Mouse (Mus musculus) adrenal gland, postnatal 10 days (tissue): ENCODE data around the gene Olfr1162. TPM values are rescaled to one million over a fixed set of nuclear protein-coding genes. Genes with fewer than 3 reads are reported as not detected.
"Not testable (repeated sequence)": the region's sequence is repeated elsewhere in the genome, so short reads cannot be mapped to it uniquely, and the experiment has no call there.

Experiments
- DNase-seq: peaks from one replicate; pipeline ENCODE4 v3.0.0; 2021; ENCODE audit warnings: mixed read lengths
- long read RNA-seq, 2 experiments: library from polyadenylated mRNA; stranded (forward); transcript quantifications; one replicate each; pipeline ENCODE4 v2.0.0; 2021
- total RNA-seq, 2 experiments: library from RNA; stranded (reverse); gene quantifications; 2 replicates each; pipeline ENCODE4 v1.2.3; 2021

The Olfr1162 gene
- total RNA-seq: not detected
- long read RNA-seq, experiment 1: 0 reads
- long read RNA-seq, experiment 2: 0 reads

DNA sequence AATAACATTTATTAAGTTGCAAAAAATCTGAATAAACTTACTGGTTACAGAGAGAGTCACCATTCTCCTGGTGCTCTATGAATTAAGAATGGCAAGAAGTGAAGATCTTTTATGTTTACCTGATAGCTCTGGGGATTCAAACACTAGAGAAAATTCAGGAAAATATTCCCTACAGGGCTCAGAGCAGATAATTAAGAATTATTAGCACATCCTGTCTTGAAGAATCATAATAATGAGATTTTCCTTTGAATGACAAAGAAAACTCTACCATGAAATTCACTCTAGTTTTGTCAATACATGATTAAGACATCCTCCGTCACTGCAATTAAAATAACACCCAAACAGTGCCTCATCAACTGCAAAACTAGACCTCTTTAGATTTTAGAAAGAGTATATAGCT lies at the start of gene Olfr1162:
Gene Olfr1162, minus strand, starts transcription at position 101 of the 400 bp plus-strand sequence.
- no peak for DNase-seq

DNA sequence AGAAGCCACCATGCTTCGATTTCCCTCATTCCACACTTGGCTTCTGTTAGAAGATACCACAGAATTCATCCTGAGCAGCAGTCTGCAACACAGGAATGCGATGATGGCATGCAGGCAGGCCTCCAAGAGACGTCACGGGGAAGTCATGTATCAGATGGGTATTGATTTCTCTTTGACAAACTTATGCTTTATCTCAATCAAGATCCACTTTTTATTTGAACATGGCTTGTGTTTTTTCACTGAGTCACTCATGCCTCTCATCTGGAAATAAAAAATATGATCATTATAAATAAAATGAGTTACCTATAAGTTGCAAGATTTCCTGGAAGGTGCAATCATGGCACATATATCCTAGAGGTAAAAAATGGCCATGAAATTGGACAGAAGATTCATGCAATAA lies 42.9 kb upstream of the Olfr1162 start, which contains the start of gene Olfr1164:
Gene Olfr1164, minus strand, starts transcription at position 101 of the 400 bp plus-strand sequence.
- no peak for DNase-seq

- DNase-seq: no peak
Measured at GRCm38 (mm10) chr2:88071730-88072129, 20.8 kb upstream of the Olfr1162 start, which contains the start of gene Olfr1163. Gene Olfr1163, minus strand, starts transcription at chr2:88071830.

- DNase-seq: no peak
Measured at GRCm38 (mm10) chr2:88063587-88063986, 12.7 kb upstream of the Olfr1162 start.

- DNase-seq: no peak
Measured at GRCm38 (mm10) chr2:88037599-88037998, 13.3 kb downstream of the Olfr1162 start, which contains the start of gene Olfr73. Gene Olfr73, minus strand, starts transcription at chr2:88037699.

- not testable (repeated sequence) for DNase-seq
Measured at GRCm38 (mm10) chr2:88022474-88022873, 28.5 kb downstream of the Olfr1162 start, which contains the start of gene Olfr1161. Gene Olfr1161, plus strand, starts transcription at chr2:88022774.

GRCm38 (mm10) chr2:88007515-88008318 lies 43.2 kb downstream of the Olfr1162 start, which contains the start of gene Olfr1160:
Gene Olfr1160, minus strand, starts transcription at chr2:88008268.
- DNase-seq: no peak

Other genes with a start within 250 kb of the Olfr1162 start
- not detected for gene Olfr1145, start 241.3 kb downstream of the Olfr1162 start, total RNA-seq
- not detected for gene Olfr1148, start 220.6 kb downstream of the Olfr1162 start, total RNA-seq
- gene Olfr1150-ps1, start 207.1 kb downstream of the Olfr1162 start, total RNA-seq: not detected
- not detected for gene Olfr1151, start 195.3 kb downstream of the Olfr1162 start, total RNA-seq
- gene Olfr1152, start 184.6 kb downstream of the Olfr1162 start, total RNA-seq: not detected
- not detected for gene Olfr1153, start 156.2 kb downstream of the Olfr1162 start, total RNA-seq
- gene Olfr1154, start 146.0 kb downstream of the Olfr1162 start, total RNA-seq: not detected
- gene Olfr1155, start 106.0 kb downstream of the Olfr1162 start, total RNA-seq: not detected
- gene Olfr1156, start 98.0 kb downstream of the Olfr1162 start, total RNA-seq: not detected
- gene Olfr1157, start 82.8 kb downstream of the Olfr1162 start, total RNA-seq: not detected
- gene Olfr74, start 76.5 kb downstream of the Olfr1162 start, total RNA-seq: not detected
- gene Olfr1158, start 61.0 kb downstream of the Olfr1162 start, total RNA-seq: not detected
- gene Olfr1160, start 42.9 kb downstream of the Olfr1162 start, total RNA-seq: not detected
- not detected for gene Olfr1161, start 28.4 kb downstream of the Olfr1162 start, total RNA-seq
- gene Olfr73, start 13.4 kb downstream of the Olfr1162 start, total RNA-seq: not detected
- gene Olfr1163, start 20.7 kb upstream of the Olfr1162 start, total RNA-seq: not detected
- gene Olfr1164, start 42.8 kb upstream of the Olfr1162 start, total RNA-seq: not detected
- not detected for gene Olfr1166, start 77.1 kb upstream of the Olfr1162 start, total RNA-seq
- gene Olfr1167, start 104.1 kb upstream of the Olfr1162 start, total RNA-seq: not detected
- gene Olfr1168, start 130.8 kb upstream of the Olfr1162 start, total RNA-seq: not detected
- gene Olfr1170, start 177.2 kb upstream of the Olfr1162 start, total RNA-seq: not detected
- gene Olfr1173, start 228.7 kb upstream of the Olfr1162 start, total RNA-seq: not detected